Mouse (Mus musculus) embryonic fibroblast, embryonic 13.5 days (primary cell): ENCODE data around the gene Mgat1. TPM values are rescaled to one million over a fixed set of nuclear protein-coding genes. Genes with fewer than 3 reads are reported as not detected.
A peak's percentile ranks its signal among the peaks of the same experiment; 100 is the strongest.

Experiments
- H3K27ac ChIP-seq: 2 replicates; pipeline ENCODE4 v1.5.1; 2012; ENCODE audit warnings: low read length, control low read depth, inconsistent platforms; ENCODE audit not compliant: insufficient read depth
- H3K4me1 ChIP-seq: 2 replicates; pipeline ENCODE4 v1.6.1; 2011; ENCODE audit warnings: low read length; ENCODE audit not compliant: control insufficient read depth, insufficient read depth
- H3K4me3 ChIP-seq: 2 replicates; pipeline ENCODE4 v1.5.1; 2011; ENCODE audit warnings: mild to moderate bottlenecking, control low read depth, low read length; ENCODE audit not compliant: insufficient read depth
- CTCF ChIP-seq: IDR thresholded peaks from 2 replicates; pipeline ENCODE4 v1.5.1; 2011; ENCODE audit warnings: mild to moderate bottlenecking, control low read depth, low read length, moderate library complexity, borderline replicate concordance; ENCODE audit not compliant: insufficient read depth
- POLR2A ChIP-seq: IDR thresholded peaks from 2 replicates; pipeline ENCODE4 v1.6.1; 2011; ENCODE audit warnings: low read depth, mild to moderate bottlenecking, control low read depth, low read length, moderate library complexity
- polyA plus RNA-seq: library from polyadenylated mRNA; stranded (reverse); fragments of >200 nt; gene quantifications from 2 replicates; pipeline ENCODE4 v1.2.4, GENCODE M21; 2011; ENCODE audit warnings: low read depth; ENCODE audit not compliant: missing spikeins, insufficient read length

The Mgat1 gene
- polyA plus RNA-seq, 1 experiment: 79.0 TPM

GRCm38 (mm10) chr11:49249811-49250421, 5.9 kb downstream of the Mgat1 start:
- H3K27ac ChIP-seq: peak overlapping the region; percentile 58
- H3K4me1 ChIP-seq: peaks cover 20% of the 10 kb centered on the region

GRCm38 (mm10) chr11:49250422-49251379, 6.7 kb downstream of the Mgat1 start:
- TF ChIP-seq CTCF (no peak), POLR2A (peak; percentile 98)
- peaks cover 17% of the 10 kb centered on the region for H3K4me1 ChIP-seq
- H3K27ac ChIP-seq: peak overlapping the region; percentile 74
- peak overlapping the region; percentile 71 for H3K4me3 ChIP-seq

More at GRCm38 (mm10) chr11:49249811-49250421, 5.9 kb downstream of the Mgat1 start:
- TF ChIP-seq POLR2A (no peak), CTCF (no peak)
- peak overlapping the region; percentile 71 for H3K4me3 ChIP-seq

- Histone ChIP-seq H3K27ac (no peak overlapping the region), H3K4me3 (peak overlapping the region; percentile 71)
- TF ChIP-seq CTCF (no peak), POLR2A (no peak)
Observed at GRCm38 (mm10) chr11:49251380-49251761, 7.4 kb downstream of the Mgat1 start.

DNA sequence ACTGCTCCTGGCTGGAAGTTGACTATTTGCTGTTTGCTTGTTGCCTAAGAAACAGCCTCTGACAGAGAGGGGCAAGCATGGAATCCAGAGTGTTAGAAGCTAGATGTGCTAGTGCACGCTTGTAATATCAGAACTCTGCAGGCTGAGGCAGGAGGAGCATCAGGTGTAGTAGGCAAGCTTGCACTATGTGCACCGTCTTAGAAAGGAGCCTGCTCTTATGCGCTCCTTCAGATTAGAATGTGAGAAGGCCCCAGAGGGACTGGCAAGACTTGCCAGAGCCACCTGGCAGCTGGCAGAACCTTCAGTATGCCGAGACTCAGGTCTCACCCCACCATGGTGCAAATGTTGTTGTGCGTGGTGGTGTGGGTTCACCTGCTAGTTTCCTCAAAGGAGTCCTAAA, 8.1 kb downstream of the Mgat1 start:
- no peak for TF ChIP-seq POLR2A
- no peak for TF ChIP-seq CTCF
- Histone ChIP-seq H3K4me1 (peaks cover 15% of the 10 kb centered on the region), H3K27ac (no peak overlapping the region), H3K4me3 (peak overlapping the region; percentile 71; the same call in 1 of the 2 replicates)

More at GRCm38 (mm10) chr11:49251380-49251761, 7.4 kb downstream of the Mgat1 start:
- H3K4me1 ChIP-seq: peaks cover 17% of the 10 kb centered on the region

- H3K27ac ChIP-seq: no peak overlapping the region
- peaks cover 11% of the 10 kb centered on the region for H3K4me1 ChIP-seq
- TF ChIP-seq CTCF: no peak
- TF ChIP-seq POLR2A: no peak
- no peak overlapping the region for H3K4me3 ChIP-seq
Observed at GRCm38 (mm10) chr11:49253035-49253434, 9.0 kb downstream of the Mgat1 start.

- no peak overlapping the region for H3K4me3 ChIP-seq
- no peak overlapping the region for H3K27ac ChIP-seq
- no peak for TF ChIP-seq CTCF
- TF ChIP-seq POLR2A: no peak
- H3K4me1 ChIP-seq: no peaks in the 10 kb centered on the region
Observed at GRCm38 (mm10) chr11:49259296-49259695, 15.3 kb downstream of the Mgat1 start.

- Histone ChIP-seq H3K4me1 (no peaks in the 10 kb centered on the region), H3K27ac (no peak overlapping the region), H3K4me3 (no peak overlapping the region)
- TF ChIP-seq CTCF (no peak), POLR2A (no peak)
Observed at GRCm38 (mm10) chr11:49259829-49260228, 15.8 kb downstream of the Mgat1 start.

DNA sequence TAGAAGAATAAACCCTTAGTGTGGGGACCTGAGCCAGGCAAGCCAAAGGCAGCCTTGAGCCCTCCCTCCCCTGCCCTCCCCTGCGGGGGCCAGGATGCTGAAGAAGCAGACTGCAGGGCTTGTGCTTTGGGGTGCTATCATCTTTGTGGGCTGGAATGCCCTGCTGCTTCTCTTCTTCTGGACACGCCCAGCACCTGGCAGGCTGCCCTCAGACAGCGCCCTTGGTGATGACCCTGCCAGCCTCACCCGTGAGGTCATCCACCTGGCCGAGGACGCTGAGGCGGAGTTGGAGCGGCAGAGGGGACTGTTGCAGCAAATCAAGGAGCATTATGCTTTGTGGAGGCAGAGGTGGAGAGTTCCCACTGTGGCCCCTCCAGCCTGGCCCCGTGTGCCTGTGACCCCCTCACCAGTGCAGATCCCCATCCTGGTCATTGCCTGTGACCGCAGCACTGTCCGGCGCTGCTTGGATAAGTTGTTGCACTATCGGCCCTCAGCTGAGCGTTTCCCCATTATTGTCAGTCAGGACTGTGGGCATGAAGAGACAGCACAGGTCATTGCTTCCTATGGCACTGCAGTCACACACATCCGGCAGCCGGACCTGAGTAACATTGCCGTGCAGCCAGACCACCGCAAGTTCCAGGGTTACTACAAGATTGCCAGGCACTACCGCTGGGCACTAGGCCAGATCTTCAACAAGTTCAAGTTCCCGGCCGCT, 16.8 kb downstream of the Mgat1 start:
- no peak overlapping the region for H3K4me3 ChIP-seq
- H3K4me1 ChIP-seq: no peaks in the 10 kb centered on the region
- no peak overlapping the region for H3K27ac ChIP-seq
- no peak for TF ChIP-seq CTCF
- TF ChIP-seq POLR2A: no peak

DNA sequence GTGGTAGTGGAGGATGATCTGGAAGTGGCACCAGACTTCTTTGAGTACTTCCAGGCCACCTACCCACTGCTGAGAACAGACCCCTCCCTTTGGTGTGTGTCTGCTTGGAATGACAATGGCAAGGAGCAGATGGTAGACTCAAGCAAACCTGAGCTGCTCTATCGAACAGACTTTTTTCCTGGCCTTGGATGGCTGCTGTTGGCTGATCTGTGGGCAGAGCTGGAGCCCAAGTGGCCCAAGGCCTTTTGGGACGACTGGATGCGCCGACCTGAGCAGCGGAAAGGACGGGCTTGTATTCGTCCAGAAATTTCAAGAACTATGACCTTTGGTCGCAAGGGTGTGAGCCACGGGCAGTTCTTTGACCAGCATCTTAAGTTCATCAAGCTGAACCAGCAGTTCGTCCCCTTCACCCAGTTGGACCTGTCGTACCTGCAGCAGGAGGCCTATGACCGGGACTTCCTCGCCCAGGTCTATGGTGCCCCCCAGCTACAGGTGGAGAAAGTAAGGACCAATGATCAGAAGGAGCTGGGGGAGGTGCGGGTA, 17.4 kb downstream of the Mgat1 start:
- no peaks in the 10 kb centered on the region for H3K4me1 ChIP-seq
- TF ChIP-seq CTCF: no peak
- no peak for TF ChIP-seq POLR2A
- H3K27ac ChIP-seq: no peak overlapping the region
- H3K4me3 ChIP-seq: no peak overlapping the region
